Mouse (Mus musculus): ENCODE results near the gene Arhgap45. TPM values are rescaled to one million over a fixed set of nuclear protein-coding genes. Genes with fewer than 3 reads are reported as not detected.
A peak's percentile ranks its signal among the peaks of the same experiment; 100 is the strongest.
"Not testable (repeated sequence)": the region's sequence is repeated elsewhere in the genome, so short reads cannot be mapped to it uniquely, and the experiment has no call there.

Gene Arhgap45
- polyA plus RNA-seq, 1 experiment from 2014 or later: 4.6 TPM

- Histone ChIP-seq H3K27ac (ENCODE audit: low read depth, low read length) (no peak overlapping the region), H3K36me3 (ENCODE audit: control insufficient read depth, insufficient read depth, low read length) (peaks cover 23% of the 10 kb centered on the region), H3K4me1 (ENCODE audit: control insufficient read depth, insufficient read depth, low read length) (peaks cover 11% of the 10 kb centered on the region), H3K9ac (ENCODE audit: low read length) (no peak overlapping the region), H3K9me3 (ENCODE audit: control insufficient read depth, low read length) (no peaks in the 10 kb centered on the region), H3K27me3 (ENCODE audit: control insufficient read depth, insufficient read depth, low read length) (no peaks in the 10 kb centered on the region), H3K4me2 (ENCODE audit: low read depth) (no peak overlapping the region), H3K4me3 (ENCODE audit: low read depth, low read length) (no peak overlapping the region)
- 96% methylated on average over 13 of the region's 13 CpGs for WGBS
- no peak for DNase-seq (ENCODE audit: low spot score)
- no peak for ATAC-seq (ENCODE audit: insufficient read depth, low FRiP score, low TSS enrichment)
Measured at GRCm38 (mm10) chr10:80036832-80037231, 20.4 kb downstream of the Arhgap45 start.

GRCm38 (mm10) chr10:80039559-80039979, 23.1 kb downstream of the Arhgap45 start, which contains the start of gene Polr2e:
Gene Polr2e, minus strand, starts transcription at chr10:80039795.
- Histone ChIP-seq H3K9me3 (ENCODE audit: control insufficient read depth, low read length) (no peaks in the 10 kb centered on the region), H3K4me3 (ENCODE audit: low read depth, low read length) (peak within 1 kb of the TSS; percentile 87), H3K4me2 (ENCODE audit: low read depth) (peak within 1 kb of the TSS; percentile 85), H3K9ac (ENCODE audit: low read length) (peak within 1 kb of the TSS; percentile 81), H3K27ac (ENCODE audit: low read depth, low read length) (no peak within 1 kb of the TSS), H3K4me1 (ENCODE audit: control insufficient read depth, insufficient read depth, low read length) (peaks cover 11% of the 10 kb centered on the region), H3K27me3 (ENCODE audit: control insufficient read depth, insufficient read depth, low read length) (no peaks in the 10 kb centered on the region), H3K36me3 (ENCODE audit: control insufficient read depth, insufficient read depth, low read length) (peaks cover 23% of the 10 kb centered on the region)
- 0% methylated on average over 40 of the region's 40 CpGs for WGBS
- peak; percentile 95 for ATAC-seq (ENCODE audit: insufficient read depth, low FRiP score, low TSS enrichment)
- peak; percentile 98 for DNase-seq (ENCODE audit: low spot score)

- Histone ChIP-seq H3K4me1 (ENCODE audit: control insufficient read depth, insufficient read depth, low read length) (peaks cover 11% of the 10 kb centered on the region), H3K36me3 (ENCODE audit: control insufficient read depth, insufficient read depth, low read length) (peaks cover 11% of the 10 kb centered on the region)
- H3K27me3 ChIP-seq (ENCODE audit: control insufficient read depth, insufficient read depth, low read length); H3K4me3 ChIP-seq (ENCODE audit: low read depth, low read length); ATAC-seq (ENCODE audit: insufficient read depth, low FRiP score, low TSS enrichment); DNase-seq (ENCODE audit: low spot score); H3K4me2 ChIP-seq (ENCODE audit: low read depth); H3K27ac ChIP-seq (ENCODE audit: low read depth, low read length); H3K9me3 ChIP-seq (ENCODE audit: control insufficient read depth, low read length); H3K9ac ChIP-seq (ENCODE audit: low read length): not testable (repeated sequence)
- 85% methylated on average over 8 of the region's 8 CpGs for WGBS
Measured at GRCm38 (mm10) chr10:80041409-80042060, 25.1 kb downstream of the Arhgap45 start.

- Histone ChIP-seq H3K9me3 (ENCODE audit: control insufficient read depth, low read length) (no peaks in the 10 kb centered on the region), H3K27ac (ENCODE audit: low read depth, low read length) (peak overlapping the region; percentile 36; the same call in 1 of the 2 replicates), H3K4me1 (ENCODE audit: control insufficient read depth, insufficient read depth, low read length) (peaks cover 14% of the 10 kb centered on the region), H3K4me2 (ENCODE audit: low read depth) (no peak overlapping the region), H3K36me3 (ENCODE audit: control insufficient read depth, insufficient read depth, low read length) (no peaks in the 10 kb centered on the region), H3K9ac (ENCODE audit: low read length) (no peak overlapping the region), H3K4me3 (ENCODE audit: low read depth, low read length) (no peak overlapping the region), H3K27me3 (ENCODE audit: control insufficient read depth, insufficient read depth, low read length) (0 out of 2 replicates have a peak, but pooled peaks cover 2% of the 10 kb centered on the region)
- ATAC-seq (ENCODE audit: insufficient read depth, low FRiP score, low TSS enrichment) (no peak), DNase-seq (ENCODE audit: low spot score) (peak; percentile 39)
- 33% methylated on average over 4 of the region's 4 CpGs for WGBS
Measured at GRCm38 (mm10) chr10:80044087-80044486, 27.6 kb downstream of the Arhgap45 start.

- H3K27ac ChIP-seq (ENCODE audit: low read depth, low read length); H3K9me3 ChIP-seq (ENCODE audit: control insufficient read depth, low read length); H3K36me3 ChIP-seq (ENCODE audit: control insufficient read depth, insufficient read depth, low read length); H3K9ac ChIP-seq (ENCODE audit: low read length); ATAC-seq (ENCODE audit: insufficient read depth, low FRiP score, low TSS enrichment); H3K4me3 ChIP-seq (ENCODE audit: low read depth, low read length); H3K27me3 ChIP-seq (ENCODE audit: control insufficient read depth, insufficient read depth, low read length); DNase-seq (ENCODE audit: low spot score); H3K4me2 ChIP-seq (ENCODE audit: low read depth): not testable (repeated sequence)
- 67% methylated on average over 2 of the region's 4 CpGs for WGBS
- H3K4me1 ChIP-seq (ENCODE audit: control insufficient read depth, insufficient read depth, low read length): peaks cover 14% of the 10 kb centered on the region
Measured at GRCm38 (mm10) chr10:80045364-80045763, 28.9 kb downstream of the Arhgap45 start.

GRCm38 (mm10) chr10:80045766-80046165, 29.3 kb downstream of the Arhgap45 start:
- no peak overlapping the region for H3K27ac ChIP-seq (ENCODE audit: low read depth, low read length)
- H3K9ac ChIP-seq (ENCODE audit: low read length): no peak overlapping the region
- H3K27me3 ChIP-seq (ENCODE audit: control insufficient read depth, insufficient read depth, low read length): 0 out of 2 replicates have a peak, but pooled peaks cover 2% of the 10 kb centered on the region
- H3K4me1 ChIP-seq (ENCODE audit: control insufficient read depth, insufficient read depth, low read length): peaks cover 14% of the 10 kb centered on the region
- H3K4me3 ChIP-seq (ENCODE audit: low read depth, low read length): no peak overlapping the region
- ATAC-seq (ENCODE audit: insufficient read depth, low FRiP score, low TSS enrichment) (no peak), DNase-seq (ENCODE audit: low spot score) (no peak)
- 83% methylated on average over 5 of the region's 5 CpGs for WGBS
- no peak overlapping the region for H3K4me2 ChIP-seq (ENCODE audit: low read depth)
- H3K36me3 ChIP-seq (ENCODE audit: control insufficient read depth, insufficient read depth, low read length): no peaks in the 10 kb centered on the region
- no peaks in the 10 kb centered on the region for H3K9me3 ChIP-seq (ENCODE audit: control insufficient read depth, low read length)

- ATAC-seq (ENCODE audit: insufficient read depth, low FRiP score, low TSS enrichment): no peak
- H3K27ac ChIP-seq (ENCODE audit: low read depth, low read length): peak within 1 kb of the TSS; percentile 73
- H3K9ac ChIP-seq (ENCODE audit: low read length): no peak within 1 kb of the TSS
- DNase-seq (ENCODE audit: low spot score): no peak
- WGBS: 33% methylated on average over 9 of the region's 9 CpGs
- H3K4me2 ChIP-seq (ENCODE audit: low read depth): no peak within 1 kb of the TSS
- H3K36me3 ChIP-seq (ENCODE audit: control insufficient read depth, insufficient read depth, low read length): no peaks in the 10 kb centered on the region
- no peak within 1 kb of the TSS for H3K4me3 ChIP-seq (ENCODE audit: low read depth, low read length)
- H3K9me3 ChIP-seq (ENCODE audit: control insufficient read depth, low read length): no peaks in the 10 kb centered on the region
- 0 out of 2 replicates have a peak, but pooled peaks cover 2% of the 10 kb centered on the region for H3K27me3 ChIP-seq (ENCODE audit: control insufficient read depth, insufficient read depth, low read length)
- peaks cover 14% of the 10 kb centered on the region for H3K4me1 ChIP-seq (ENCODE audit: control insufficient read depth, insufficient read depth, low read length)
Measured at GRCm38 (mm10) chr10:80047041-80047565, 30.6 kb downstream of the Arhgap45 start, which contains the start of gene Gpx4. Gene Gpx4, plus strand, starts transcription at chr10:80047166.

GRCm38 (mm10) chr10:80048396-80048795, 31.9 kb downstream of the Arhgap45 start:
- 14% methylated on average over 5 of the region's 5 CpGs for WGBS
- Histone ChIP-seq H3K4me3 (ENCODE audit: low read depth, low read length) (no peak overlapping the region), H3K36me3 (ENCODE audit: control insufficient read depth, insufficient read depth, low read length) (no peaks in the 10 kb centered on the region), H3K9ac (ENCODE audit: low read length) (peak overlapping the region; percentile 24; the same call in 1 of the 2 replicates), H3K27ac (ENCODE audit: low read depth, low read length) (peak overlapping the region; percentile 73), H3K4me2 (ENCODE audit: low read depth) (no peak overlapping the region), H3K4me1 (ENCODE audit: control insufficient read depth, insufficient read depth, low read length) (peaks cover 14% of the 10 kb centered on the region), H3K27me3 (ENCODE audit: control insufficient read depth, insufficient read depth, low read length) (0 out of 2 replicates have a peak, but pooled peaks cover 2% of the 10 kb centered on the region), H3K9me3 (ENCODE audit: control insufficient read depth, low read length) (no peaks in the 10 kb centered on the region)
- ATAC-seq (ENCODE audit: insufficient read depth, low FRiP score, low TSS enrichment): no peak
- peak; percentile 63 for DNase-seq (ENCODE audit: low spot score)

GRCm38 (mm10) chr10:80048834-80049233, 32.4 kb downstream of the Arhgap45 start:
- no peak overlapping the region for H3K4me2 ChIP-seq (ENCODE audit: low read depth)
- H3K36me3 ChIP-seq (ENCODE audit: control insufficient read depth, insufficient read depth, low read length): no peaks in the 10 kb centered on the region
- no peak overlapping the region for H3K9ac ChIP-seq (ENCODE audit: low read length)
- no peak overlapping the region for H3K4me3 ChIP-seq (ENCODE audit: low read depth, low read length)
- H3K4me1 ChIP-seq (ENCODE audit: control insufficient read depth, insufficient read depth, low read length): peaks cover 14% of the 10 kb centered on the region
- WGBS: 72% methylated on average over 3 of the region's 3 CpGs
- no peaks in the 10 kb centered on the region for H3K9me3 ChIP-seq (ENCODE audit: control insufficient read depth, low read length)
- H3K27ac ChIP-seq (ENCODE audit: low read depth, low read length): peak overlapping the region; percentile 73
- ATAC-seq (ENCODE audit: insufficient read depth, low FRiP score, low TSS enrichment) (no peak), DNase-seq (ENCODE audit: low spot score) (no peak)
- 0 out of 2 replicates have a peak, but pooled peaks cover 2% of the 10 kb centered on the region for H3K27me3 ChIP-seq (ENCODE audit: control insufficient read depth, insufficient read depth, low read length)
